Mouse (Mus musculus): ENCODE measurements around the gene Slc6a6. TPM values are rescaled to one million over a fixed set of nuclear protein-coding genes. Genes with fewer than 3 reads are reported as not detected.

Slc6a6 gene
- total and polyA plus RNA-seq, 2 experiments from 2014 or later, result 95.3 to 116 TPM

DNA sequence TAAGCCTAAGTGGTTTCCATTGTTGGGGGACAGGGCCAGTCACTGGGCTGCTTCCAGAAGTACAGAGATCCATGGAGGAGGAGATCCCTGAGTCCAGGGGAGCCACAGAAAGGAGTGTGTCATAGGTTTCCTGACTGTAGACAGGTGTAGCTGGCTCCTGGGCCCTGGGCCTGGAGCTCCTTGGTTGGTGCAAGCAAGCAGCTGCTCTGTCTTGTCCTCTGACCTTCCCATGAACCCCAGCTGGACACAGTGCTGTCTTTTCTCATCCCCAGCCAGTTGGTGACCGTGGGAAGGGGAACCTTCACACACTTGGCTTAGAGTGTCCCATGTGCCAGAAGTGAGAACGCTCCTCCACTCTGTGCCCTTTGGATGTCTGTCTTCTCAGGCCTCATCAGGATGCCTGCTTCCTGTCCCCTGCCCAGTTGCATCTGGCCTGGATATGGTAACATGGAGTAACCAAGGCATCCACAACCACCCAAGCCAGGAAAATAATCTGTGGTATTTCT, 40.4 kb upstream of the Slc6a6 start:
- no peak for DNase-seq (ENCODE audit: low spot score)
- no peak for ATAC-seq (ENCODE audit: insufficient read depth, low read depth)
- no peak for TF ChIP-seq CTCF (IDR thresholded peaks at IDR 0.05; ENCODE audit: low read depth)
- no peak for TF ChIP-seq EP300 (IDR thresholded peaks at IDR 0.05; ENCODE audit: low read depth)
- H3K4me3 ChIP-seq (ENCODE audit: low read depth, low read length), result no peak overlapping the region
- no peaks in the 10 kb centered on the region for H3K4me1 ChIP-seq (ENCODE audit: control insufficient read depth, insufficient read depth)
- H3K4me2 ChIP-seq (ENCODE audit: low read depth, low read length), result no peak overlapping the region
- no peak overlapping the region for H3K9ac ChIP-seq (replicated peaks; ENCODE audit: low read depth, low read length)
- 91% methylated on average over 2 of the region's 2 CpGs for WGBS
- no peaks in the 10 kb centered on the region for H3K9me3 ChIP-seq (replicated peaks; ENCODE audit: control insufficient read depth, low read length)
- H3K27ac ChIP-seq (ENCODE audit: low read depth), result no peak overlapping the region
- 0 out of 2 replicates have a peak, but pooled peaks cover 12% of the 10 kb centered on the region for H3K27me3 ChIP-seq (ENCODE audit: control insufficient read depth, insufficient read depth, low read length)
- H3K36me3 ChIP-seq (replicated peaks; ENCODE audit: control insufficient read depth, insufficient read depth, low read length), result no peaks in the 10 kb centered on the region

GRCm38 (mm10) chr6:91646019-91646418, 37.8 kb upstream of the Slc6a6 start:
- Histone ChIP-seq H3K4me3 (ENCODE audit: low read depth, low read length) (no peak overlapping the region), H3K27ac (ENCODE audit: low read depth) (no peak overlapping the region), H3K9ac (replicated peaks; ENCODE audit: low read depth, low read length) (no peak overlapping the region), H3K4me2 (ENCODE audit: low read depth, low read length) (no peak overlapping the region), H3K36me3 (replicated peaks; ENCODE audit: control insufficient read depth, insufficient read depth, low read length) (no peaks in the 10 kb centered on the region), H3K27me3 (ENCODE audit: control insufficient read depth, insufficient read depth, low read length) (peaks cover 26% of the 10 kb centered on the region; the same call in 1 of the 2 replicates), H3K4me1 (ENCODE audit: control insufficient read depth, insufficient read depth) (no peaks in the 10 kb centered on the region), H3K9me3 (replicated peaks; ENCODE audit: control insufficient read depth, low read length) (no peaks in the 10 kb centered on the region)
- TF ChIP-seq EP300 (IDR thresholded peaks at IDR 0.05; ENCODE audit: low read depth) (no peak), CTCF (IDR thresholded peaks at IDR 0.05; ENCODE audit: low read depth) (no peak)
- no peak for ATAC-seq (ENCODE audit: insufficient read depth, low read depth)
- no peak for DNase-seq (ENCODE audit: low spot score)
- 79% methylated on average over 10 of the region's 10 CpGs for WGBS

- Histone ChIP-seq H3K27me3 (ENCODE audit: control insufficient read depth, insufficient read depth, low read length) (peaks cover 31% of the 10 kb centered on the region; the same call in 1 of the 2 replicates), H3K4me2 (ENCODE audit: low read depth, low read length) (no peak overlapping the region), H3K9ac (replicated peaks; ENCODE audit: low read depth, low read length) (no peak overlapping the region), H3K9me3 (replicated peaks; ENCODE audit: control insufficient read depth, low read length) (no peaks in the 10 kb centered on the region), H3K4me1 (ENCODE audit: control insufficient read depth, insufficient read depth) (no peaks in the 10 kb centered on the region), H3K36me3 (replicated peaks; ENCODE audit: control insufficient read depth, insufficient read depth, low read length) (no peaks in the 10 kb centered on the region), H3K27ac (ENCODE audit: low read depth) (no peak overlapping the region), H3K4me3 (ENCODE audit: low read depth, low read length) (no peak overlapping the region)
- WGBS, result 60% methylated on average over 4 of the region's 4 CpGs
- ATAC-seq (ENCODE audit: insufficient read depth, low read depth) (peak; percentile 56; the same call in 1 of the 2 replicates), DNase-seq (ENCODE audit: low spot score) (no peak)
- no peak for TF ChIP-seq EP300 (IDR thresholded peaks at IDR 0.05; ENCODE audit: low read depth)
- no peak for TF ChIP-seq CTCF (IDR thresholded peaks at IDR 0.05; ENCODE audit: low read depth)
Observed at GRCm38 (mm10) chr6:91646822-91647221, 37.0 kb upstream of the Slc6a6 start.

GRCm38 (mm10) chr6:91647385-91647791, 36.5 kb upstream of the Slc6a6 start:
- Histone ChIP-seq H3K9me3 (replicated peaks; ENCODE audit: control insufficient read depth, low read length) (no peaks in the 10 kb centered on the region), H3K4me2 (ENCODE audit: low read depth, low read length) (no peak overlapping the region), H3K9ac (replicated peaks; ENCODE audit: low read depth, low read length) (no peak overlapping the region), H3K36me3 (replicated peaks; ENCODE audit: control insufficient read depth, insufficient read depth, low read length) (no peaks in the 10 kb centered on the region), H3K27me3 (ENCODE audit: control insufficient read depth, insufficient read depth, low read length) (peaks cover 31% of the 10 kb centered on the region; the same call in 1 of the 2 replicates), H3K4me3 (ENCODE audit: low read depth, low read length) (no peak overlapping the region), H3K4me1 (ENCODE audit: control insufficient read depth, insufficient read depth) (no peaks in the 10 kb centered on the region), H3K27ac (ENCODE audit: low read depth) (no peak overlapping the region)
- 43% methylated on average over 9 of the region's 9 CpGs for WGBS
- ATAC-seq (ENCODE audit: insufficient read depth, low read depth) (no peak), DNase-seq (ENCODE audit: low spot score) (no peak)
- TF ChIP-seq EP300 (IDR thresholded peaks at IDR 0.05; ENCODE audit: low read depth) (no peak), CTCF (IDR thresholded peaks at IDR 0.05; ENCODE audit: low read depth) (no peak)

DNA sequence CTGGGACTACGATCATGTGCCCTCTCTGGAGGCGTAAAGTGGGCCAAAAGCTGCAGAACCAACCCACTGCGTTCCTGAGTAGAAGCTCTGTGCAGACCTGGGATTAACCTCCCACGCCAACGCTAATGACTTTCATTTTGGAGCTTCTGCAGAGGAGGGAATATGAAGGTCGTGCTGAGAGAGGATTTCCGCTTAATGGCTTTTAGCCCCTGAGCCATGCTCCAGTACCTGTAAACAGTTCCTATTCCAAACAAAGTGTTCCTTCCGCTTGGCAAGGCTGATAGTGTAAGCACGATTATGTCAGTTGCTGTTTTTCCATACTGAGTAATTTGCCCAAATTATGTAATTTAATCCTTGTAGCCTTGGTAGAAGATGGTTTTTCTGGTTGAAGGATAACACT, 33.6 kb upstream of the Slc6a6 start:
- H3K9me3 ChIP-seq (replicated peaks; ENCODE audit: control insufficient read depth, low read length), result no peaks in the 10 kb centered on the region
- H3K27me3 ChIP-seq (ENCODE audit: control insufficient read depth, insufficient read depth, low read length), result peaks cover 34% of the 10 kb centered on the region; the same call in 1 of the 2 replicates
- no peak overlapping the region for H3K9ac ChIP-seq (replicated peaks; ENCODE audit: low read depth, low read length)
- no peak overlapping the region for H3K4me2 ChIP-seq (ENCODE audit: low read depth, low read length)
- no peak overlapping the region for H3K4me3 ChIP-seq (ENCODE audit: low read depth, low read length)
- no peaks in the 10 kb centered on the region for H3K4me1 ChIP-seq (ENCODE audit: control insufficient read depth, insufficient read depth)
- TF ChIP-seq EP300 (IDR thresholded peaks at IDR 0.05; ENCODE audit: low read depth) (no peak), CTCF (IDR thresholded peaks at IDR 0.05; ENCODE audit: low read depth) (no peak)
- no peaks in the 10 kb centered on the region for H3K36me3 ChIP-seq (replicated peaks; ENCODE audit: control insufficient read depth, insufficient read depth, low read length)
- no peak for ATAC-seq (ENCODE audit: insufficient read depth, low read depth)
- no peak overlapping the region for H3K27ac ChIP-seq (ENCODE audit: low read depth)
- DNase-seq (ENCODE audit: low spot score), result no peak
- WGBS, result 70% methylated on average over 9 of the region's 9 CpGs

- peaks cover 34% of the 10 kb centered on the region; the same call in 1 of the 2 replicates for H3K27me3 ChIP-seq (ENCODE audit: control insufficient read depth, insufficient read depth, low read length)
- H3K9me3 ChIP-seq (replicated peaks; ENCODE audit: control insufficient read depth, low read length), result no peaks in the 10 kb centered on the region
- no peak overlapping the region for H3K4me3 ChIP-seq (ENCODE audit: low read depth, low read length)
- H3K36me3 ChIP-seq (replicated peaks; ENCODE audit: control insufficient read depth, insufficient read depth, low read length), result no peaks in the 10 kb centered on the region
- WGBS, result 89% methylated on average over 3 of the region's 3 CpGs
- H3K4me1 ChIP-seq (ENCODE audit: control insufficient read depth, insufficient read depth), result peaks cover 7% of the 10 kb centered on the region
- TF ChIP-seq CTCF (IDR thresholded peaks at IDR 0.05; ENCODE audit: low read depth) (no peak), EP300 (IDR thresholded peaks at IDR 0.05; ENCODE audit: low read depth) (no peak)
- ATAC-seq (ENCODE audit: insufficient read depth, low read depth) (no peak), DNase-seq (ENCODE audit: low spot score) (no peak)
- H3K27ac ChIP-seq (ENCODE audit: low read depth), result no peak overlapping the region
- H3K9ac ChIP-seq (replicated peaks; ENCODE audit: low read depth, low read length), result no peak overlapping the region
- H3K4me2 ChIP-seq (ENCODE audit: low read depth, low read length), result no peak overlapping the region
Observed at GRCm38 (mm10) chr6:91652296-91652695, 31.6 kb upstream of the Slc6a6 start.

Measured in heart, postnatal 0 days (tissue).